16 mouse cellular contexts compared by ENCODE assay signal in the genomic region with DNA sequence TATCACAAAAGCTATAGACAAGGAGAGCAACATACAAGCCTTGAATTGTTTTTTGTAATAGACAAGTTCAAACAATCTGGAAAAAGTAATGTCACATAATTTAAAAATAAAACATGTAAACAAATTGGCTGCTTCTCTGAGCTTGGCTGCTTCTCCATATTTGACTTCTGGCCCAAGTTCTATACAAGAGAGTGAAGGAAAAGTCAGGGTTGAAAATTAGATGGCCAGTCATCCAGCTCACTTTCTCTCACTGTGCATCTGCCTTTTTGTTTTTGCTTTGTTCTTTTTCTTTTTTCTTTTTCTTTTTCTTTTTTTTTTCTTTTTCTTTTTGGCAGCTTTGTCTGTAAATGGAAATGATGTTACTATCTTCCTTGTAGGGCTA.
"Had no signal": no experiment of that assay in that cellular context is flagged by ENCODE, and none has a peak within 500 bp of the region (broad histone marks: within the 10 kb centered on the region; RNA-seq: fewer than 3 reads in every experiment).

No protein-coding gene starts in this region.

- H3K4me3 ChIP-seq: heart, embryonic 12.5 days; hindbrain, embryonic 10.5 days; hindbrain, embryonic 12.5 days; intestine, embryonic 15.5 days; layer of hippocampus, adult 2 months; left cerebral cortex, adult 2 months; limb, embryonic 10.5 days; limb, embryonic 12.5 days had no signal

- H3K27me3 ChIP-seq: heart, embryonic 12.5 days; hindbrain, embryonic 12.5 days; intestine, embryonic 15.5 days; limb, embryonic 12.5 days had no signal

- DNase-seq: gastrocnemius, postnatal 14 days; heart, postnatal 4 days; kidney, postnatal 4 days; liver had no signal

- H3K27ac ChIP-seq: hindbrain, embryonic 10.5 days; hindbrain, embryonic 12.5 days; hindbrain, embryonic 14.5 days; intestine, embryonic 15.5 days; layer of hippocampus, adult 2 months; left cerebral cortex, adult 2 months; limb, embryonic 10.5 days; limb, embryonic 12.5 days had no signal

- H3K9me3 ChIP-seq: heart, embryonic 12.5 days; hindbrain, embryonic 10.5 days; hindbrain, embryonic 12.5 days; intestine, embryonic 15.5 days; limb, embryonic 10.5 days; limb, embryonic 12.5 days had no signal

- H3K4me1 ChIP-seq: heart, embryonic 12.5 days; hindbrain, embryonic 12.5 days; intestine, embryonic 15.5 days; limb, embryonic 10.5 days; limb, embryonic 12.5 days had no signal

- ATAC-seq: hindbrain, embryonic 16.5 days; inflammation-experienced regulatory T-cells, adult 6 months; intestine, embryonic 15.5 days; intestine, postnatal 0 days had no signal

- H3K36me3 ChIP-seq: heart, embryonic 12.5 days; hindbrain, embryonic 10.5 days; hindbrain, embryonic 12.5 days; intestine, embryonic 15.5 days; limb, embryonic 10.5 days; limb, embryonic 12.5 days had no signal

- H3K4me2 ChIP-seq: heart, embryonic 12.5 days; hindbrain, embryonic 12.5 days; hindbrain, embryonic 14.5 days; intestine, embryonic 15.5 days; limb, embryonic 12.5 days had no signal

- H3K9ac ChIP-seq: heart, embryonic 12.5 days; hindbrain, embryonic 12.5 days; hindbrain, embryonic 14.5 days; intestine, embryonic 15.5 days; limb, embryonic 12.5 days had no signal
